Mouse (Mus musculus): ENCODE results near the gene Plek2. TPM values are rescaled to one million over a fixed set of nuclear protein-coding genes. Genes with fewer than 3 reads are reported as not detected.
"Not testable (repeated sequence)": the region's sequence is repeated elsewhere in the genome, so short reads cannot be mapped to it uniquely, and the experiment has no call there.

The Plek2 gene
- polyA plus RNA-seq, 1 experiment from 2014 or later = 38.4 TPM

- no peaks in the 10 kb centered on the region for H3K4me1 ChIP-seq (ENCODE audit: control insufficient read depth, low read depth, low read length)
- WGBS (ENCODE audit: insufficient replicate concordance) = 48% methylated on average over 4 of the region's 4 CpGs
- H3K9me3 ChIP-seq (replicated peaks; ENCODE audit: control insufficient read depth, low read length) = no peaks in the 10 kb centered on the region
- peaks cover 20% of the 10 kb centered on the region for H3K27me3 ChIP-seq (ENCODE audit: control insufficient read depth, insufficient read depth, low read depth, low read length)
- H3K27ac ChIP-seq (ENCODE audit: low read length) = no peak overlapping the region
- H3K36me3 ChIP-seq (ENCODE audit: control insufficient read depth, insufficient read depth) = no peaks in the 10 kb centered on the region
- no peak overlapping the region for H3K4me3 ChIP-seq (ENCODE audit: low read depth, low read length)
- H3K9ac ChIP-seq (ENCODE audit: low read depth, low read length) = no peak overlapping the region
- H3K4me2 ChIP-seq (ENCODE audit: low read depth, low read length) = no peak overlapping the region
- ATAC-seq (ENCODE audit: low read depth) = peak; percentile 53
Observed at GRCm38 (mm10) chr12:78936494-78936893, 29.7 kb upstream of the Plek2 start.

- Histone ChIP-seq H3K4me1 (ENCODE audit: control insufficient read depth, low read depth, low read length) (no peaks in the 10 kb centered on the region), H3K36me3 (ENCODE audit: control insufficient read depth, insufficient read depth) (no peaks in the 10 kb centered on the region), H3K9me3 (replicated peaks; ENCODE audit: control insufficient read depth, low read length) (no peaks in the 10 kb centered on the region), H3K27me3 (ENCODE audit: control insufficient read depth, insufficient read depth, low read depth, low read length) (peaks cover 13% of the 10 kb centered on the region), H3K4me3 (ENCODE audit: low read depth, low read length) (no peak overlapping the region), H3K9ac (ENCODE audit: low read depth, low read length) (no peak overlapping the region), H3K27ac (ENCODE audit: low read length) (no peak overlapping the region), H3K4me2 (ENCODE audit: low read depth, low read length) (no peak overlapping the region)
- 73% methylated on average over 1 of the region's 1 CpGs for WGBS (ENCODE audit: insufficient replicate concordance)
- no peak for ATAC-seq (ENCODE audit: low read depth)
Observed at GRCm38 (mm10) chr12:78929900-78930299, 23.1 kb upstream of the Plek2 start.

DNA sequence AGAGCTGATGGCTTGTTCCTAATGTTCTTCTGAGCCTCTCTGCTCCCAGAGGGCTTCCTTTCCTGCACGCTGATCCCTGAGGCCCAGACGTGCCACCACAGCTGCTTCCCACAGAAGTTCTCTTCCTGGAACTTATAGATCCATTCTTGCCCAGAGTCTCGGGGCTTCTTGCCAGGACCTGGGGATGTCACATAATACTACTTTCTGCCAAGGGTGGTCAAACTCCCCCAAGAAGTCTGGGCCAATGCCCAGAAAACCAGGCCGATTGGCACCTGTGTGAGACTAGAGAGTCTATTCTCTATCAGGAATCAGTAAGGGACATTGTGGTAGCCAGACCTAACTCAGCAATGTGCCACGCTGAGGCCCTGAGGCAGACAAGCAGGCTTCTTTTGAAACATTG lies 20.5 kb upstream of the Plek2 start:
- no peak overlapping the region for H3K4me2 ChIP-seq (ENCODE audit: low read depth, low read length)

GRCm38 (mm10) chr12:78923539-78924189 lies 16.9 kb upstream of the Plek2 start:
- H3K27me3 ChIP-seq (ENCODE audit: control insufficient read depth, insufficient read depth, low read depth, low read length) = peaks cover 5% of the 10 kb centered on the region; the same call in 1 of the 2 replicates
- H3K36me3 ChIP-seq (ENCODE audit: control insufficient read depth, insufficient read depth) = no peaks in the 10 kb centered on the region
- peaks cover 9% of the 10 kb centered on the region for H3K4me1 ChIP-seq (ENCODE audit: control insufficient read depth, low read depth, low read length)
- ATAC-seq (ENCODE audit: low read depth) = no peak
- no peak overlapping the region for H3K4me3 ChIP-seq (ENCODE audit: low read depth, low read length)
- H3K9ac ChIP-seq (ENCODE audit: low read depth, low read length) = no peak overlapping the region
- WGBS (ENCODE audit: insufficient replicate concordance) = 67% methylated on average over 7 of the region's 7 CpGs
- H3K9me3 ChIP-seq (replicated peaks; ENCODE audit: control insufficient read depth, low read length) = no peaks in the 10 kb centered on the region
- no peak overlapping the region for H3K4me2 ChIP-seq (ENCODE audit: low read depth, low read length)
- H3K27ac ChIP-seq (ENCODE audit: low read length) = peak overlapping the region; percentile 29; the same call in 1 of the 2 replicates

More for the DNA sequence above, 20.5 kb upstream of the Plek2 start:
- Histone ChIP-seq H3K27me3 (ENCODE audit: control insufficient read depth, insufficient read depth, low read depth, low read length) (peaks cover 8% of the 10 kb centered on the region), H3K9ac (ENCODE audit: low read depth, low read length) (no peak overlapping the region), H3K36me3 (ENCODE audit: control insufficient read depth, insufficient read depth) (no peaks in the 10 kb centered on the region), H3K4me3 (ENCODE audit: low read depth, low read length) (no peak overlapping the region), H3K4me1 (ENCODE audit: control insufficient read depth, low read depth, low read length) (no peaks in the 10 kb centered on the region), H3K27ac (ENCODE audit: low read length) (no peak overlapping the region), H3K9me3 (replicated peaks; ENCODE audit: control insufficient read depth, low read length) (no peaks in the 10 kb centered on the region)
- 62% methylated on average over 5 of the region's 5 CpGs for WGBS (ENCODE audit: insufficient replicate concordance)
- ATAC-seq (ENCODE audit: low read depth) = no peak

DNA sequence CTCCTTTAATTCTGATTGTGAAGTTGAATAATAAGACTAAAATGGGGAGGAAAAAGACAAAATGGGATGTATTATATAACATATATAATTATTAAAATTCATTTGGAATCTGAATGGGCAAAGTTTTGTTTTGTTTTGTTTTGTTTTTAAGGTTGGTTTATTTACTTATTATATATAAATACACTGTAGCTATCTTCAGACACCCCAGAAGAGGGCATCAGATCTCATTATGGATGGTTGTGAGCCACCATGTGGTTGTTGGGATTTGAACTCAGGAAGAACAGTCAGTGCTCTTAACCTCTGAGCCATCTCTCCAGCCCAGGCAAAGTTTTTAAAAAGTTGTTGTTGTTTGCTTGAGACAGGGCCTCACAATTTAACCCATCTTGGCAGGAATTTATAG lies 16.2 kb upstream of the Plek2 start:
- not testable (repeated sequence) for H3K36me3 ChIP-seq (ENCODE audit: control insufficient read depth, insufficient read depth); H3K9me3 ChIP-seq (replicated peaks; ENCODE audit: control insufficient read depth, low read length); H3K4me3 ChIP-seq (ENCODE audit: low read depth, low read length); H3K27ac ChIP-seq (ENCODE audit: low read length); H3K9ac ChIP-seq (ENCODE audit: low read depth, low read length); ATAC-seq (ENCODE audit: low read depth); H3K4me2 ChIP-seq (ENCODE audit: low read depth, low read length); H3K27me3 ChIP-seq (ENCODE audit: control insufficient read depth, insufficient read depth, low read depth, low read length)
- H3K4me1 ChIP-seq (ENCODE audit: control insufficient read depth, low read depth, low read length) = peaks cover 15% of the 10 kb centered on the region

- ATAC-seq (ENCODE audit: low read depth) = no peak
- H3K27me3 ChIP-seq (ENCODE audit: control insufficient read depth, insufficient read depth, low read depth, low read length) = no peaks in the 10 kb centered on the region; the same call in 1 of the 2 replicates
- H3K4me1 ChIP-seq (ENCODE audit: control insufficient read depth, low read depth, low read length) = peaks cover 15% of the 10 kb centered on the region
- no peak overlapping the region for H3K4me2 ChIP-seq (ENCODE audit: low read depth, low read length)
- H3K36me3 ChIP-seq (ENCODE audit: control insufficient read depth, insufficient read depth) = no peaks in the 10 kb centered on the region
- no peak overlapping the region for H3K9ac ChIP-seq (ENCODE audit: low read depth, low read length)
- 68% methylated on average over 3 of the region's 3 CpGs for WGBS (ENCODE audit: insufficient replicate concordance)
- no peak overlapping the region for H3K4me3 ChIP-seq (ENCODE audit: low read depth, low read length)
- no peak overlapping the region for H3K27ac ChIP-seq (ENCODE audit: low read length)
- H3K9me3 ChIP-seq (replicated peaks; ENCODE audit: control insufficient read depth, low read length) = no peaks in the 10 kb centered on the region
Observed at GRCm38 (mm10) chr12:78922058-78922457, 15.3 kb upstream of the Plek2 start.

GRCm38 (mm10) chr12:78921421-78921820 lies 14.7 kb upstream of the Plek2 start:
- no peak for ATAC-seq (ENCODE audit: low read depth)
- no peak overlapping the region for H3K4me2 ChIP-seq (ENCODE audit: low read depth, low read length)
- WGBS (ENCODE audit: insufficient replicate concordance) = 69% methylated on average over 4 of the region's 4 CpGs
- no peak overlapping the region for H3K9ac ChIP-seq (ENCODE audit: low read depth, low read length)
- no peak overlapping the region for H3K4me3 ChIP-seq (ENCODE audit: low read depth, low read length)
- H3K36me3 ChIP-seq (ENCODE audit: control insufficient read depth, insufficient read depth) = no peaks in the 10 kb centered on the region
- peaks cover 15% of the 10 kb centered on the region for H3K4me1 ChIP-seq (ENCODE audit: control insufficient read depth, low read depth, low read length)
- H3K27ac ChIP-seq (ENCODE audit: low read length) = no peak overlapping the region
- no peaks in the 10 kb centered on the region for H3K9me3 ChIP-seq (replicated peaks; ENCODE audit: control insufficient read depth, low read length)
- no peaks in the 10 kb centered on the region; the same call in 1 of the 2 replicates for H3K27me3 ChIP-seq (ENCODE audit: control insufficient read depth, insufficient read depth, low read depth, low read length)

GRCm38 (mm10) chr12:78919079-78919712 lies 12.4 kb upstream of the Plek2 start:
- WGBS (ENCODE audit: insufficient replicate concordance) = 27% methylated on average over 16 of the region's 16 CpGs
- Histone ChIP-seq H3K27me3 (ENCODE audit: control insufficient read depth, insufficient read depth, low read depth, low read length) (no peaks in the 10 kb centered on the region; the same call in 1 of the 2 replicates), H3K9ac (ENCODE audit: low read depth, low read length) (peak overlapping the region; percentile 12), H3K27ac (ENCODE audit: low read length) (no peak overlapping the region), H3K36me3 (ENCODE audit: control insufficient read depth, insufficient read depth) (no peaks in the 10 kb centered on the region), H3K4me1 (ENCODE audit: control insufficient read depth, low read depth, low read length) (peaks cover 36% of the 10 kb centered on the region), H3K4me3 (ENCODE audit: low read depth, low read length) (no peak overlapping the region; the same call in 1 of the 2 replicates), H3K4me2 (ENCODE audit: low read depth, low read length) (peak overlapping the region; percentile 49), H3K9me3 (replicated peaks; ENCODE audit: control insufficient read depth, low read length) (no peaks in the 10 kb centered on the region)
- ATAC-seq (ENCODE audit: low read depth) = peak; percentile 28

Data from liver, embryonic 16.5 days (tissue).